Mouse (Mus musculus) heart, adult 2 months (tissue): Measurements from ENCODE around the gene Smc6.

Source experiments
- CTCF ChIP-seq: fragments of 200-600 bp; IDR thresholded peaks from 2 replicates; pipeline ENCODE4 v1.8.1; 2022; ENCODE audit warnings: antibody characterized with exemption, mild to moderate bottlenecking, moderate library complexity
- EP300 ChIP-seq: fragments of 200-500 bp; IDR thresholded peaks from 2 replicates; pipeline ENCODE4 v1.6.1; 2011; ENCODE audit warnings: low read depth, low read length, control low read depth; ENCODE audit not compliant: insufficient read depth
- POLR2A ChIP-seq: fragments of 200-500 bp; IDR thresholded peaks from 2 replicates; pipeline ENCODE4 v1.6.1; 2011; ENCODE audit warnings: mild to moderate bottlenecking, low read depth, low read length, control low read depth; ENCODE audit not compliant: insufficient read depth

- TF ChIP-seq CTCF (no peak), POLR2A (no peak), EP300 (no peak)
Observed at GRCm38 (mm10) chr12:11224722-11225121, 41.0 kb upstream of the Smc6 start.
